Mouse (Mus musculus) brown adipose tissue, adult 24 weeks (tissue): ENCODE measurements around the gene Mc3r. TPM values are rescaled to one million over a fixed set of nuclear protein-coding genes. Genes with fewer than 3 reads are reported as not detected.

Experiments
- H3K27ac ChIP-seq: fragments of 200-500 bp; replicated peaks from 2 replicates; pipeline ENCODE4 v1.5.1; 2012; ENCODE audit warnings: low read depth, mild to moderate bottlenecking, low read length
- H3K4me1 ChIP-seq: fragments of 200-500 bp; 2 replicates; pipeline ENCODE4 v1.6.1; 2012; ENCODE audit warnings: low read length, mixed read lengths; ENCODE audit not compliant: control insufficient read depth, insufficient read depth, insufficient read length
- H3K4me3 ChIP-seq: fragments of 200-500 bp; 2 replicates; pipeline ENCODE4 v1.5.1; 2012; ENCODE audit warnings: low read depth, mild to moderate bottlenecking, low read length, moderate library complexity; ENCODE audit not compliant: insufficient read depth
- polyA plus RNA-seq: library from polyadenylated mRNA; stranded (reverse); fragments of >200 nt; gene quantifications from 2 replicates; pipeline ENCODE4 v1.2.4, GENCODE M21; 2012; ENCODE audit not compliant: missing spikeins, insufficient read depth, insufficient read length

Mc3r gene
- polyA plus RNA-seq, 1 experiment = not detected

DNA sequence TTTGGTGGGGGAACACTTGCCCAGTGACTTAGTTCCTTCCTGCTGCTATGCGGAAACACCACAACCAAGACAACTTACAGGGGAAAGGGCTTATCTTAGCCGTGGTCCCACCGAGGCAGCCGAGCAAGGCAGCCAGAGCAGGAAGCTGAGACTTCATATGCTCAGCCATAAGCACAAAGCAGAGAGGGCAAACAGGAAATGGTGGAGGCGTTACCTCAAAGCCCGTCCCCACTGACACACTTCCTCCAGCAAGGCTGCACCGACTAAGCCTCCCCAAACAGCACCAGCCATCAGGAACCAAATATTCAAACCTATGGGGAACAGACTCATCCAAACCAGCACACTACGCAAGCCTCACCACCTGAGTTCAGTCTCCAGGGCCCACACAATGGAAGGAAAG is 26.4 kb downstream of the Mc3r start:
- no peak overlapping the region for H3K27ac ChIP-seq
- H3K4me1 ChIP-seq = no peaks in the 10 kb centered on the region
- no peak overlapping the region for H3K4me3 ChIP-seq

DNA sequence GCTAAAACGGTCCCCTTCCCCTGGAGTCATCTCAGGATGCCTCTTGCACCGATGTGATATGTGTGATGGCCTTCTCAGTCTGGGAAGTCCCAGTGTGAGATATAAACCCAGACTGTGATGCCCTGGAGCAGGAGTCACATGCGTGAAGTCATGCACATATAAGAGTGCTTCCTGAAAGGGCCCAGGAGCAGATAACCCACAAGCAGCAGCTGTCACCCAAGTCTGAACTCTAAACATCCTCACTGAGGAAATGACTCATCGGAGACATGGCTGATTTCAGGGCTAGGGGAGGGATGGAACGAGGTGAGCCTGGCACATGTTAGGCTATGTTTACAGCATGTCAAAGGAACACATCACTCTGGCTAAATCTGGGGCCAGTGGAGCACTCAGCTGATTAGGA is 27.9 kb downstream of the Mc3r start:
- no peak overlapping the region for H3K27ac ChIP-seq
- H3K4me1 ChIP-seq = no peaks in the 10 kb centered on the region
- H3K4me3 ChIP-seq = no peak overlapping the region

DNA sequence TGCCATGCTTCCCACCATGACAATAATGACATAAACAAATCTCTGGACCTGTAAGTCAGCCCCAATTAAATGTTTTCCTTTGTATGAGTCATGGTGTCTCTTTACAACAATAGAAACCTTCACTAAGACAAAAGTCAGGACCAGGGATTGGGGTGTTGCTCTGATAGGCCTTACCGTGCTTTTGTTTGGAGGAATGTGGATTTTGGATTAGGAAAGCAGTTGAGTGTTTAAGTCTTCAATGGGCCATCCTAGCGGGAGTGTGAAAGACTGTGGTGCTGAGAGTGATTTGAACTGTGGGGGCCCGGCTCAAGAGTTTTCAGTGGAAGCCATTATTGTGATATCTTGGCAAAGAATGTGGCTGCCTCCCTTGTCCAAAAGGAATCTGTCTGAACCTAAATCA is 30.7 kb downstream of the Mc3r start:
- no peak overlapping the region for H3K4me3 ChIP-seq
- no peak overlapping the region for H3K27ac ChIP-seq
- H3K4me1 ChIP-seq = no peaks in the 10 kb centered on the region

DNA sequence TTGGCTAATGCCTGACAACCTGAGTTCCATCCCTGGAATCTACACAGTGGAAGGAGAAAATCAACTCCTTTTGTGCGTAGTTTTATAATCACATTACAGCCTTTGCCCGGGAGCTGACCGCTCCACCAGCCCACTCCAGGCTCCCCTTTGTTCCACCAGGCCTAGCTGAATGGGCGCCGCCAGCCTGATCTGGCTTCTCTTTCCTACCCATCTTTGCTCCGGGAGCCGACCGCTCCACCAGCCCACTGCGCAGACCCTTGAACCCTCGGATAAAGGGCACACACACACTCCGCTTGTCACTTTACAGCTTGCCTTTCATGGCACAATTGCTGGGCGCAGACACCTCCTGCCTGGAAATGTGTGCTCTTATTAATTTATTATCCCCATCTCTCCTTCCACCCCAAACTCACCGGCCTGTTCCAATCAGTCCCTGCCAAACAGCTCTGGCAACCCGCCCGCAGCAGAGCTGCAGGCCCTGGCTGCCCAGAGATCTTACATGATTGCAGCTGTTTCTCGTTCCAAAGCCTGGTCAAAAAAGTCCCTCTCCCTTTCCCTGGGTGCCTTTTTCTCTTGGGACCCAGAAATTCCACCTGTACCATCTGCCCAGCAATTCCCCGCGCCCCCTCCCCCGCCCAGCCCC is 33.9 kb downstream of the Mc3r start:
- no peak overlapping the region for H3K27ac ChIP-seq
- H3K4me3 ChIP-seq = no peak overlapping the region

DNA sequence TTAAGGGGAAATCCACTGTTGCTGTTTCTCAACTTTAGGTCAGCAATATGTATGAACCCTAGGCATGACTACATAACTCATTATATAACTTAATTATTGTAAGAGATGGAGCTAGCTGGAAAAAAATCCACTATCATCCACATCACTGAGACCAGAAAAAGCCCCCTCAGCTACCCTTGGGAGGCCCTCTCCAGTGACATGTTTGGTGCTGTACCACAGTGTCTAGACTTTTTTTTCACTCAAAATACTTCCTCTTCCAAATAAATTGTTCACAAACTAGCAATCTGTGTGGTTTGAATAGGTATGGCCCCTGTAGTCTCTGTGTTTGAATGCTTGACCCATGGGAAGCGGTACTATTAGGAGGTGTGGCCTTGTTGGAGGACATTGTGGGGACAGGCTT is 39.4 kb downstream of the Mc3r start:
- Histone ChIP-seq H3K4me1 (no peaks in the 10 kb centered on the region), H3K27ac (no peak overlapping the region), H3K4me3 (no peak overlapping the region)

More for the DNA sequence above, 33.9 kb downstream of the Mc3r start:
- no peaks in the 10 kb centered on the region for H3K4me1 ChIP-seq

DNA sequence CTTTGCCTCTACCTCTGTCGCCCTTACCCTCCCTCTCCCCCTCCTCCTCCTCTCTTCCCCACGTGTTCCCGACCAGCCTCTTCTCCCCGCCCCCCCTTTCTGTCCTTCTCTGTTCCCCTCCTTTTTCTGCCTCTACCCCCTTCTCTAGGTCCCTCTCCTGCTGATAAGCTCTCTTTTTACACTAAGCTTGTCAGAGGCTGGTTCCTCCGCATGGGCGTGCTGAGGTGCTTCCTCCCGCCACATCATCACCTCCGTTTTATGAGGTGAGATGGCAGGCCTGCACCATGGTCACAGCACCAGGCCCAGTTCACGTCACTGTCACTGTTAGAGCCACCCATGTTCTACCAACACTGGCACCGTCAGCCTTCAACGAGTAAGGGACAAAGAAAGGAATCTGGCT is 40.7 kb downstream of the Mc3r start:
- no peak overlapping the region for H3K27ac ChIP-seq
- H3K4me3 ChIP-seq = no peak overlapping the region
- H3K4me1 ChIP-seq = no peaks in the 10 kb centered on the region

DNA sequence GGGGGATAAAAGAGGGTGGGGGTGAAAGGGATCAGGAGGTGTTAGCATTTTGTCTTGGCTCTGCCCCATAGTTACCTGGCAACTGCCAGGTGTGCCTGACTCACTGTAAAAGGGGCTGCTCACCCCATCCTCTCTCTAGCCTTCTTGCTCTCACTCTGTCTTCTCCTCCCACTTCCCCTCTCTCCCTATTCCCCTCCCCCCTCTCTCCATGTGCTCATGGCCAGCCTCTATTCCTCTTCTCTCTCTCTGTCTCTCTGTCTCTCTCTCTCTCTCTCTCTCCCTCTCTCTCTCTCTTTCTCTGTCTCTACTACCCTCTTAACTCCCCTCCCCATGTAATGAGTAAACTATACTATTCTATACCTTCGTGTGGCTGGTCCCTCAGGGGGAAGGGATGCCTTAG is 41.3 kb downstream of the Mc3r start:
- Histone ChIP-seq H3K27ac (no peak overlapping the region), H3K4me1 (no peaks in the 10 kb centered on the region), H3K4me3 (no peak overlapping the region)

DNA sequence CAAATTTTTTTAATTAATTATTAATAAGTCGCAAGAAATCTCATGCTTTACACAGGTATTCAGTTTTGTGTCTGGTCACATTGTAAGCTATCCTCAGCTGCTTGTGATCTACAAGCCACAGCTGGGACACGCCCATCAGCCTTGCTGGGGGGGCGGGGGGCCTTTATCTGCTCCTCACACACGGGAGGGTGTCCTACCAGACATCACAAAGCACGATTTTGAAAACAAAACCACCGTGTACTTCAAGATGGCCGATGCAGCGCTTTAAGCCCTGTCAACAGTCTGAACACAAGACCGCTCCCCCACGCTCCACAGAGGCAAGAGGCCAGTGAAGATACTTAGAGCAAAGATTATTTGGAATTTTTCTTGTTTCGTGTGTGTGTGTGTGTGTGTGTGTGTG is 42.2 kb downstream of the Mc3r start:
- Histone ChIP-seq H3K4me1 (no peaks in the 10 kb centered on the region), H3K4me3 (no peak overlapping the region), H3K27ac (no peak overlapping the region)

DNA sequence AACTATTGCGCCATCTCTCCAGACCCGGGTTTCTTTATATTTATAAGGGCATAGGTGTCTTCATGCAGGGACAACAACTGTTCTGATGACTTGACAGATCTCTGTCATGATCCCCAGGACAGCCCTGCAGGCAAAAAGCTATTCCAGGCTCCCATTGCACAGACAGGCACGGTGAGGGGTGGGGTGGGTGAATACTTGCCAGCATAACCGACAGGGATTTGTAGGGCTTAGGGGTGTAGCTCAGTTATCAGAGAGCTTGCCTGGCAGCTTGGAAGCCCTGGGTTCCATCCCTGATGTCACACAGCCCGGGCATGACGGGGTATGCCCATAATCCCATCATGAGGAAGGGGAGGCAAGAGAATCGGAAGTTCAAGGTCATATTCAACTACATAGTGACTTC is 42.7 kb downstream of the Mc3r start:
- no peaks in the 10 kb centered on the region for H3K4me1 ChIP-seq
- no peak overlapping the region for H3K27ac ChIP-seq
- no peak overlapping the region for H3K4me3 ChIP-seq

DNA sequence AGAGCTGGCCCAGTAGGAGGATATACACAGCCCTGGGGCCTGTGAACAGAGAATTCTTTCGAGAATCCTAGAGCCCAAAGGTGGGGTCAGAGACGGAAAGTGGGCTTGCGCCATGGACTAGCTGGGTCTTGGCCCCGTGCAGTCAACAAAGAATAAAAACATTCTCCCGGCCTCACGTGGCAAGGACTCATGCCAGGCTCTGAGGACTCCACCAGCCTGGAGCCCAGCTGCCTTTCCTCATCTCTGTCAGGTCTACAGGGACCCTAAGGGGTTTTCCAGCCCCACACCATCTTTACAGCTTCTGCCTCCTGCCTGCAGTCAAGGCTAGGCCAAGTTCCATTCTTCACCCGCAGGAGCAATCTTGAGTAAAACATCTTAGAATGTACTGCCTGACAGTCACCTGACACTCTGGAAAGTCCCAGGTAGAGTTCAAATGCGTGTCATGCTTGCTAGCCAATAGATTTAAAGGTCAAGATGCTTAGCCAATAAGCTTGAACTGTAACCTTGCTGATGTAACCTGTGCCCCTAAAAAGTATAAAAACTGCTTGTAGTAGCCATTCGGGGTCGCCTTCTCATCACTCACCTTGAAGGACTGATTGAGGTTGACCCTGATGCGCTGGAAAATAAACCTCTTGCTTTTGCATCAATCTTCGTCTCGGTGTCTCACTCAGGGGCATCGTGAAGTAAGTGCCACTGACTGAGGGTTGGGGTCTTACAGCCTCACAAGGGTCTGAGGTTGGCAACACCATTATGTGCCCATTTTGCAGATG is 43.6 kb downstream of the Mc3r start:
- Histone ChIP-seq H3K27ac (no peak overlapping the region), H3K4me1 (no peaks in the 10 kb centered on the region), H3K4me3 (no peak overlapping the region)

DNA sequence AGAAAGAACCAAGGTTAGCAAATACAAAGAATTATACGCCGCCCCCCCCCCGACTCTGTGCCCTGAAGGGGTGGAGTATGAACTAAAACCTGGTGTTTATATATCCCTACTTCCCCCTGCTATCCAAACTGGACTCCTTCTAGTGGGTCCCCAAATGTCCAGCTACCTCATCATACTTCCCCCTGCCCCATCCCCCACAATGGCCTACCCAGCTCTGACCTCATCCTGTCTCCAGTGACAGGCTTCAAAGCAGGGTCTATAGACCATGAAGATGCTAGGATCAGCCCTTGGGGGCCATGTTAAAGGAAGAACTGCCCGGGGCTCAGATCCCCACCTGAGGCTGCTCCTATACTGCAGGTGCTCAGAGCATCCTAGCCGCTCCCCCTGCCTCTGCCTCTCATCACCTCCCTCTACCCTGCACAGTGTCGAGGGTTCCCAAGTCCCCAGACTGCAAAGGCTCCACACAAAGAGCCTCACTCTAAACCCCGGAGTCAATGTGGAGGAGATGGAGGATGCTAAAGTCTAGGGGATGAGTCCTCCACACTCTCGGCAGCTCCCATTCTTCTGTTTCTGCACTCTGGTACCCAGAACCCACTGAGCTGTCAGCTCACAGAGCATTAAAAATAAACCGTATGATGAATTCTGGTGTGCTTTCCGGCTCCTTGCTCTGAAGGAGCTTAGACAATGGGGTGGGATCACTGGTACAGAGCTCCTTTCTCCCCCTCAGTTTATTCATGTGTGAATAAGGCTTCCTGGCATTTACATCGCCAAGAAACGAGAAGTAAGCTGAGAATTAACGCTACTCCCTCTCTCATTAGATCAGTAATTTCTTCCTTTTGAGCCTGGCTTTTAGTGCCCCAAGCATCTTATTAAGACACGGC is 44.5 kb downstream of the Mc3r start:
- no peak overlapping the region for H3K27ac ChIP-seq
- no peaks in the 10 kb centered on the region for H3K4me1 ChIP-seq
- no peak overlapping the region for H3K4me3 ChIP-seq

DNA sequence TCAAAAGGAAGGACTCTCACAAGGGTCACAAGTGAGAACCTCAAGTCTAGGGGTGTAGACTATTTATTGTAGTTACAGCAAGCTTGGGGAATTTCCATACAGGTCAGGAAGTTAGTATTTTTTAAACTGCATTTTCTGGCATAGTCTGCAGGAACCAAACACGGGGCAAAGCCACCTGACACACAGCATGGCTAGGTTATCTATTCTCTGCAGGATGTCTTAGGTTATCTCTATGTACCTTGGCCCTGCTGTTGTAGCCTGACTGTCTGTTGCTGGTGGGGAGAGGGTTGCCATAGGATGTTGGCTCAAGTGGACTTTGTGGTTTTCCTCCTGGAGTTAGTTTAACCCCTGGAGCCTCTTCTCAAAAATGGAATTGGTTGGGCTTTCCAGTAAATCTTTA is 49.8 kb downstream of the Mc3r start:
- Histone ChIP-seq H3K4me3 (no peak overlapping the region), H3K27ac (no peak overlapping the region), H3K4me1 (no peaks in the 10 kb centered on the region)

DNA sequence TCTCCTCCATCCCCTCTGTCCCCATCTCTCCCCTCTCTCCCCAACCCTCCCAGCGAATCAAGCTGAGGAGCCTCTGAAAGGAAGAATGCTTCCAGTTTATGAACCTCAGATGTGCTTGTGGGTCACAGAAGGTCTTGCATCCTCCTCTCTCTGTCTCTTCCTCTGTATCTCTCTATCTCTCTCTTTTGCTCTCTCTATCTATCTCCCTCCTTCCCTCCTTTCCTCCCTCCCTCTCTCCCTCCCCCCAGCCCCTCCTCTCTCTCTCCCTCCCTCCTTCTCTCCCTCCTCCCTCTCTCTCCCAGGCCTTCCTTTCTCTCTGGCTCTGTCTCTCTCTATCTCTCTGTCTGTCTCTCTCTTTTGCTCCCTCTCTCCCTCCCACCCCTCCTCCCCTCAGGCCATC is 50.2 kb downstream of the Mc3r start:
- Histone ChIP-seq H3K27ac (no peak overlapping the region), H3K4me1 (no peaks in the 10 kb centered on the region), H3K4me3 (no peak overlapping the region)

DNA sequence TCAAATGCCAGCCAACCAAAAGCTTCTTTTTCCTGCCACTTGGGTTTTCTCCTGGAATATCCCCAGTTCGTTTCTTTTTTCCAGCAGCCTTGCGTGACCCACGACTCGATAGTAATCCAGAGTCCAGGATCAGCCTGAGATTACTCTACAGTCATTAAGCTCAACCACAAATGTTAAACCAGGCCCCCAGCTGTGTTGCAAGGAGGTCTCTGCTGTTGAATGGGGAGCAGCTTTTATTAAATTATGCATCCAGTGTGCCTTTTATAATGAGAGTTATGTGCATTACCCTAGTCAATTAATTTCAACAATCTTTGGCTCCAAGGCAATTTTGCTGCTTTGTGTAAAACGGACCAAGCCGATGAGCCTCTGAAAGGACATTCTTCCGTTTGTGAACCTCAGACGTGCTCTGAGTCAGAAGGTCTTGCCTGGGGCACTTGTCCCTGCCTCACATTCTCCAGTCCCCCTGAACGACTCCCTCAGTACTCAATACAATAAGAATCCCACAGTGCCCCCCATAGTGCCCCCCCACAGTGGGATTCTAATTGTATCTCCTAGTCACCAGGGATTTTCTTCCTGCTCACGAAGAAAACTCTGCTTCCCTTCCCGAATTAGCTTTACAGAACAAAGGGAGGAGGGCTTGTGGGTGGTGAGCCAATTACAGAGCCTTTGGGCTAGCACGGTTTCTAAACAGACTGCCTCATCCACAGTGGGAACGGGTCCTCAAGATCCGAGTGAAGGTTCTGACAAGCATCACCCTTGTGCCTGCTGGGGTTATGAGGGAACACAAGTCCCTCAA is 51.0 kb downstream of the Mc3r start:
- Histone ChIP-seq H3K4me3 (no peak overlapping the region), H3K27ac (no peak overlapping the region), H3K4me1 (no peaks in the 10 kb centered on the region)
